Mouse (Mus musculus): ENCODE measurements around the gene Chrm3. TPM values are rescaled to one million over a fixed set of nuclear protein-coding genes. Genes with fewer than 3 reads are reported as not detected.

Chrm3 gene
- polyA plus RNA-seq, 1 experiment from 2014 or later = 0.53 TPM

DNA sequence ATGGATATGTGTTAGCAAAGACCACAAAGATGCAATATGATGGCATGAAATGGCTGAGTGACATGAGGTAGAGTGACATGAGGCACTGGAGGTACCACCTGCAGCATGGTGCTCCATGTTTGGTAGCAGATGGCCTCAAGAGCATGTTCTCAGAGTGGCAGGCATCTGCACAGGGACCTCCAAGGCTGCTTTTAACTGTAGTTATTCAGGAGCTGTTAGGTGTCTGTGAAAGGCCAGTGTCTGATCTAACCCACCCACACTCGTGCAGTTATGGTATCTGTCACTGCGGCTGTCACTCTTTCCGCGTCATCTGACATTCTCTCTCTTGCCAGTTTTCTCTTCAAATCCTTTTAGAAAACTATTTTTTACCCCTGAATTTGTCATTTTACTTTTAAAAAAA, 411.6 kb downstream of the Chrm3 start:
- ATAC-seq (replicated peaks; ENCODE audit: insufficient number of reproducible peaks, low FRiP score, low TSS enrichment, low read depth) (no peak), DNase-seq (ENCODE audit: low spot score) (no peak)
- H3K9ac ChIP-seq (replicated peaks; ENCODE audit: low read length) = no peak overlapping the region
- H3K9me3 ChIP-seq (replicated peaks; ENCODE audit: control insufficient read depth, low read length) = no peaks in the 10 kb centered on the region
- no peak overlapping the region for H3K4me2 ChIP-seq (ENCODE audit: low read depth, low read length)
- H3K27ac ChIP-seq (replicated peaks; ENCODE audit: low read depth, low read length) = no peak overlapping the region
- no peaks in the 10 kb centered on the region for H3K36me3 ChIP-seq (replicated peaks; ENCODE audit: control insufficient read depth, insufficient read depth, low read depth, low read length)
- H3K27me3 ChIP-seq (ENCODE audit: control insufficient read depth, insufficient read depth, low read length) = no peaks in the 10 kb centered on the region
- H3K4me1 ChIP-seq (ENCODE audit: control insufficient read depth, insufficient read depth, low read length) = no peaks in the 10 kb centered on the region
- H3K4me3 ChIP-seq (ENCODE audit: low read depth, low read length) = no peak overlapping the region
- 93% methylated on average over 4 of the region's 4 CpGs for WGBS

DNA sequence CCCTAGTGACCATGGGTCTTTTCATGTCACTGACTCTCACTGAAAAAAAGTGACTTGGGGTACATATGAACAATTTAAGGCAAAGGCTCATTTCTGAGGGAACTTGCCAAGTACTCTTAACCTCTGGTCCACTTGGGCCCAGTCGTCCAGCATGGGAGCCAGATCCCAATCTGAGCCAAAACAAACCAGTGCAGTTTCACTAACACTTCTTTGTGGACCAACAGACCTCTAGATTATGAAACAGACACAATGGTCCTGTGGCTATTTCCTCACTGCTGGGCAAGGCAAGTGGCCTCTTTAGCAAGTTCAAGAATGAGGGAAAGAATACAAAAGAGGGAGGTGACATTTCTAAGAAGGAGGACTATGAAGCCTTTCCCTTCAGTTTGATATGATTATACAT, 420.5 kb downstream of the Chrm3 start:
- Histone ChIP-seq H3K4me2 (ENCODE audit: low read depth, low read length) (no peak overlapping the region), H3K9me3 (replicated peaks; ENCODE audit: control insufficient read depth, low read length) (no peaks in the 10 kb centered on the region)
- WGBS = 70% methylated on average over 1 of the region's 1 CpGs

DNA sequence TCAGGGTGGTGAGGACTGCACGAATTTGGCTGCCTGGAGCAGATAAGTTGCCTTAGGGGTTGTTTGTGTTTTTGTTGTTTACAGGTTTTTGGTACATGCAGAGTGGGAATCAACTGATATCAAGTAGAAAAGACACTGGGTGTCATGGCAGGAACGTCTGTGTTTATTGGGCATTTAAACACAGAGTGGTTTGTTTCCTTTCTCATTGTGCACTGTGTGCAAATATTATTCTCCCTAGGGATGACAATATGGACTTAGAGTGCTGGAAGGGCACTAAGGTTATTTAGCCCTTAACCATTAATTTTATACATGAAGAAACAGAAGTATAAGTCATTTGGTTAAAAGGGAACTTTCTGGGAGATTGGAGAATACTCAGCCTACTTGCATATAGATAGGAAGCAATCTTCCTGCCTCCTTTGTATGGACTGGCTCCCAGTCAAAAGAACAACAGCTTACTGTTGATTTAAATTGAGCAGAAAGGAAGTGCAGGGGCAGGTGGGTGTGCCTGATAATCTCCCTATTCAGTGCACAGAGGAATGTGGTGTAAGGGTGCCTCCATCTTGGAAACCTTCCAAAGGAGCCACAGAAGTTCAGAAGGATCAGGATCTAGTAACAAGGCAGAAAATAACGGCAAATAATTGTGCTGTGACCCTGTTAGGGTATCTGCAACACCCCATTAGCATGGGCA, 421.7 kb downstream of the Chrm3 start:
- no peaks in the 10 kb centered on the region for H3K4me1 ChIP-seq (ENCODE audit: control insufficient read depth, insufficient read depth, low read length)
- no peak overlapping the region for H3K27ac ChIP-seq (replicated peaks; ENCODE audit: low read depth, low read length)
- no peak for DNase-seq (ENCODE audit: low spot score)
- no peaks in the 10 kb centered on the region for H3K27me3 ChIP-seq (ENCODE audit: control insufficient read depth, insufficient read depth, low read length)
- ATAC-seq (replicated peaks; ENCODE audit: insufficient number of reproducible peaks, low FRiP score, low TSS enrichment, low read depth) = no peak
- no peaks in the 10 kb centered on the region for H3K36me3 ChIP-seq (replicated peaks; ENCODE audit: control insufficient read depth, insufficient read depth, low read depth, low read length)
- H3K4me2 ChIP-seq (ENCODE audit: low read depth, low read length) = no peak overlapping the region
- no peaks in the 10 kb centered on the region for H3K9me3 ChIP-seq (replicated peaks; ENCODE audit: control insufficient read depth, low read length)
- no peak overlapping the region for H3K9ac ChIP-seq (replicated peaks; ENCODE audit: low read length)
- 70% methylated on average over 3 of the region's 3 CpGs for WGBS
- no peak overlapping the region for H3K4me3 ChIP-seq (ENCODE audit: low read depth, low read length)

More for the DNA sequence above, 420.5 kb downstream of the Chrm3 start:
- Histone ChIP-seq H3K4me1 (ENCODE audit: control insufficient read depth, insufficient read depth, low read length) (no peaks in the 10 kb centered on the region), H3K4me3 (ENCODE audit: low read depth, low read length) (no peak overlapping the region), H3K27ac (replicated peaks; ENCODE audit: low read depth, low read length) (no peak overlapping the region), H3K27me3 (ENCODE audit: control insufficient read depth, insufficient read depth, low read length) (no peaks in the 10 kb centered on the region), H3K9ac (replicated peaks; ENCODE audit: low read length) (no peak overlapping the region), H3K36me3 (replicated peaks; ENCODE audit: control insufficient read depth, insufficient read depth, low read depth, low read length) (no peaks in the 10 kb centered on the region)
- ATAC-seq (replicated peaks; ENCODE audit: insufficient number of reproducible peaks, low FRiP score, low TSS enrichment, low read depth) (no peak), DNase-seq (ENCODE audit: low spot score) (no peak)

GRCm38 (mm10) chr13:9932714-9933113, 427.9 kb downstream of the Chrm3 start:
- Histone ChIP-seq H3K27me3 (ENCODE audit: control insufficient read depth, insufficient read depth, low read length) (no peaks in the 10 kb centered on the region), H3K4me1 (ENCODE audit: control insufficient read depth, insufficient read depth, low read length) (no peaks in the 10 kb centered on the region), H3K27ac (replicated peaks; ENCODE audit: low read depth, low read length) (no peak overlapping the region), H3K9me3 (replicated peaks; ENCODE audit: control insufficient read depth, low read length) (no peaks in the 10 kb centered on the region), H3K36me3 (replicated peaks; ENCODE audit: control insufficient read depth, insufficient read depth, low read depth, low read length) (no peaks in the 10 kb centered on the region), H3K4me2 (ENCODE audit: low read depth, low read length) (no peak overlapping the region), H3K9ac (replicated peaks; ENCODE audit: low read length) (no peak overlapping the region), H3K4me3 (ENCODE audit: low read depth, low read length) (no peak overlapping the region)
- WGBS = 69% methylated on average over 4 of the region's 4 CpGs
- ATAC-seq (replicated peaks; ENCODE audit: insufficient number of reproducible peaks, low FRiP score, low TSS enrichment, low read depth) (no peak), DNase-seq (ENCODE audit: low spot score) (no peak)

DNA sequence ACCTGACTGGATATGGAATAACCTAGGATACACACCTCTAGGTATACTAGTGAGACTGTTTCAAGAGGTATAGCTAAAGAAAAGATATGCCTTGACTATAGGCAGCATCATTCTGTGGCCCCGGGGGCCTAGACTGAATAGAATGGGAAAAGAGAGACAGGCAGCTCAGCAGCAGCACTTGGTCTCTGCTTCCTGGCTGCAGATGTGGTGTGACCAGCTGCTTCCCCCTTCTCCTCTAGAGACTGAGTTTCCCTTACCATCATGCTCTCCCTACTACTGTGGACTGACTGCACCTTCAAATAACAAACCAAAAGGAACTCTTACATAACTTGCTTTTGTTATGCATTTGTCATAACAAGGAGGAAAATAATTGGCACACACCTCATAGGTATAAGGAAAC, 430.0 kb downstream of the Chrm3 start:
- 76% methylated on average over 1 of the region's 1 CpGs for WGBS
- no peak overlapping the region for H3K27ac ChIP-seq (replicated peaks; ENCODE audit: low read depth, low read length)
- no peaks in the 10 kb centered on the region for H3K4me1 ChIP-seq (ENCODE audit: control insufficient read depth, insufficient read depth, low read length)
- H3K27me3 ChIP-seq (ENCODE audit: control insufficient read depth, insufficient read depth, low read length) = no peaks in the 10 kb centered on the region
- ATAC-seq (replicated peaks; ENCODE audit: insufficient number of reproducible peaks, low FRiP score, low TSS enrichment, low read depth) = no peak
- H3K9me3 ChIP-seq (replicated peaks; ENCODE audit: control insufficient read depth, low read length) = no peaks in the 10 kb centered on the region
- no peak overlapping the region for H3K9ac ChIP-seq (replicated peaks; ENCODE audit: low read length)
- no peak for DNase-seq (ENCODE audit: low spot score)
- H3K4me3 ChIP-seq (ENCODE audit: low read depth, low read length) = no peak overlapping the region
- no peak overlapping the region for H3K4me2 ChIP-seq (ENCODE audit: low read depth, low read length)
- H3K36me3 ChIP-seq (replicated peaks; ENCODE audit: control insufficient read depth, insufficient read depth, low read depth, low read length) = no peaks in the 10 kb centered on the region

- Histone ChIP-seq H3K27me3 (ENCODE audit: control insufficient read depth, insufficient read depth, low read length) (no peaks in the 10 kb centered on the region), H3K4me2 (ENCODE audit: low read depth, low read length) (no peak overlapping the region), H3K27ac (replicated peaks; ENCODE audit: low read depth, low read length) (no peak overlapping the region), H3K9ac (replicated peaks; ENCODE audit: low read length) (no peak overlapping the region), H3K36me3 (replicated peaks; ENCODE audit: control insufficient read depth, insufficient read depth, low read depth, low read length) (no peaks in the 10 kb centered on the region), H3K4me3 (ENCODE audit: low read depth, low read length) (no peak overlapping the region), H3K4me1 (ENCODE audit: control insufficient read depth, insufficient read depth, low read length) (no peaks in the 10 kb centered on the region), H3K9me3 (replicated peaks; ENCODE audit: control insufficient read depth, low read length) (no peaks in the 10 kb centered on the region)
- peak; percentile 54 for DNase-seq (ENCODE audit: low spot score)
- peak; percentile 48; the same call in 1 of the 2 replicates for ATAC-seq (replicated peaks; ENCODE audit: insufficient number of reproducible peaks, low FRiP score, low TSS enrichment, low read depth)
- WGBS = 57% methylated on average over 2 of the region's 2 CpGs
Observed at GRCm38 (mm10) chr13:9929978-9930377, 430.7 kb downstream of the Chrm3 start.

DNA sequence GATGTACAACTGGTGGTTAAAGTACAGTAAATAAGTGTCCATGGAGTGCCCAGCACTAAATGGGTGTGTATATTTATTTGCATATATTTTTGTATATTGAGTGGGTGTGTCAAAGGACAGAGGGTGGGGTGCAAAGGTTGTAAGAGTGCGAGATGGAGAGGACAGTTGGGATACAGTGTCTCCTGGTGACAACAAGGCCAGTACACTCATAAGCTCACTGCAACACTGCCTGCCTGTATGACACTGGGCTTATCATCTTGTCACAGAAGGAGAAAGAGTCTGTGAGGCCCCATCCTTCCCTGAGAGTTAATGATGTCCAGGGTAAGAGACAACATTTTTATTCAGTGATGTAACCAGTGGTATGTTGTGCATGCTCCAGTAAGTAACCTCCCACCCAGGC, 439.5 kb downstream of the Chrm3 start:
- DNase-seq (ENCODE audit: low spot score) (no peak), ATAC-seq (replicated peaks; ENCODE audit: insufficient number of reproducible peaks, low FRiP score, low TSS enrichment, low read depth) (no peak)
- H3K9me3 ChIP-seq (replicated peaks; ENCODE audit: control insufficient read depth, low read length) = no peaks in the 10 kb centered on the region
- 77% methylated on average over 1 of the region's 1 CpGs for WGBS
- H3K9ac ChIP-seq (replicated peaks; ENCODE audit: low read length) = no peak overlapping the region
- no peaks in the 10 kb centered on the region for H3K27me3 ChIP-seq (ENCODE audit: control insufficient read depth, insufficient read depth, low read length)
- no peak overlapping the region for H3K27ac ChIP-seq (replicated peaks; ENCODE audit: low read depth, low read length)
- no peaks in the 10 kb centered on the region for H3K36me3 ChIP-seq (replicated peaks; ENCODE audit: control insufficient read depth, insufficient read depth, low read depth, low read length)
- no peak overlapping the region for H3K4me3 ChIP-seq (ENCODE audit: low read depth, low read length)
- no peak overlapping the region for H3K4me2 ChIP-seq (ENCODE audit: low read depth, low read length)
- H3K4me1 ChIP-seq (ENCODE audit: control insufficient read depth, insufficient read depth, low read length) = no peaks in the 10 kb centered on the region

GRCm38 (mm10) chr13:9912697-9913096, 447.9 kb downstream of the Chrm3 start:
- no peak for DNase-seq (ENCODE audit: low spot score)
- Histone ChIP-seq H3K27me3 (ENCODE audit: control insufficient read depth, insufficient read depth, low read length) (no peaks in the 10 kb centered on the region), H3K9me3 (replicated peaks; ENCODE audit: control insufficient read depth, low read length) (no peaks in the 10 kb centered on the region), H3K36me3 (replicated peaks; ENCODE audit: control insufficient read depth, insufficient read depth, low read depth, low read length) (no peaks in the 10 kb centered on the region), H3K9ac (replicated peaks; ENCODE audit: low read length) (no peak overlapping the region), H3K4me2 (ENCODE audit: low read depth, low read length) (no peak overlapping the region), H3K4me1 (ENCODE audit: control insufficient read depth, insufficient read depth, low read length) (no peaks in the 10 kb centered on the region), H3K27ac (replicated peaks; ENCODE audit: low read depth, low read length) (no peak overlapping the region), H3K4me3 (ENCODE audit: low read depth, low read length) (no peak overlapping the region)
- ATAC-seq (replicated peaks; ENCODE audit: insufficient number of reproducible peaks, low FRiP score, low TSS enrichment, low read depth) = no peak
- WGBS = 90% methylated on average over 4 of the region's 4 CpGs
